Mouse (Mus musculus) MEL (cell line): ENCODE results near the gene Herpud1. TPM values are rescaled to one million over a fixed set of nuclear protein-coding genes. Genes with fewer than 3 reads are reported as not detected.

Experiments
- DNase-seq: peaks from one replicate; pipeline ENCODE4 v3.0.0; 2011; ENCODE audit warnings: low read depth, low spot score
- H3K27ac ChIP-seq: 2 replicates; pipeline ENCODE4 v1.5.1; 2012; ENCODE audit warnings: low read depth, mild to moderate bottlenecking, control low read depth, low read length, moderate library complexity; ENCODE audit not compliant: control insufficient read depth
- H3K27me3 ChIP-seq, 2 experiments: fragments of 150-350 bp in 1 of 2; sonication (generic) in 1 of 2; 2 replicates each; pipeline ENCODE4 v1.6.1; 2012; ENCODE audit warnings: low read length in 2 of 2, mild to moderate bottlenecking in 2 of 2, improper control_type of control experiment in 1 of 2, moderate library complexity in 1 of 2; ENCODE audit not compliant: insufficient read depth in 2 of 2, control insufficient read depth in 1 of 2
- H3K36me3 ChIP-seq, 2 experiments: 2 replicates each; pipeline ENCODE4 v1.6.1; 2012 to 2014; ENCODE audit warnings: low read length in 2 of 2, improper control_type of control experiment in 1 of 2, inconsistent platforms in 1 of 2, mild to moderate bottlenecking in 1 of 2; ENCODE audit not compliant: insufficient read depth in 2 of 2, control insufficient read depth in 1 of 2
- H3K4me1 ChIP-seq, 2 experiments: fragments of 150-350 bp in 1 of 2; sonication (generic) in 1 of 2; 2 replicates each; pipeline ENCODE4 v1.6.1; 2012; ENCODE audit warnings: low read length in 2 of 2, improper control_type of control experiment in 1 of 2, mild to moderate bottlenecking in 1 of 2; ENCODE audit not compliant: insufficient read depth in 2 of 2, control insufficient read depth in 1 of 2
- H3K4me3 ChIP-seq, 2 experiments: fragments of 150-350 bp in 1 of 2; sonication (generic) in 1 of 2; 2 replicates each; pipeline ENCODE4 v1.5.1; 2012; ENCODE audit warnings: low read depth in 2 of 2, low read length in 2 of 2, mild to moderate bottlenecking in 2 of 2, moderate library complexity in 2 of 2, control low read depth in 1 of 2, improper control_type of control experiment in 1 of 2; ENCODE audit not compliant: control insufficient read depth in 1 of 2, insufficient read depth in 1 of 2
- H3K79me2 ChIP-seq: 2 replicates; pipeline ENCODE4 v1.6.1; 2012; ENCODE audit warnings: mild to moderate bottlenecking, low read length, moderate library complexity; ENCODE audit not compliant: control insufficient read depth, poor library complexity, insufficient read depth
- H3K9ac ChIP-seq: 2 replicates; pipeline ENCODE4 v1.6.1; 2012; ENCODE audit warnings: low read depth, mild to moderate bottlenecking, control low read depth, low read length, moderate library complexity; ENCODE audit not compliant: control insufficient read depth, poor library complexity, severe bottlenecking
- H3K9me3 ChIP-seq: fragments of 150-350 bp; sonication (generic); replicated peaks from 2 replicates; pipeline ENCODE4 v1.6.1; 2012; ENCODE audit warnings: mild to moderate bottlenecking, low read length, improper control_type of control experiment, moderate library complexity; ENCODE audit not compliant: insufficient read depth
- BHLHE40 ChIP-seq: IDR thresholded peaks from 2 replicates; pipeline ENCODE4 v1.6.1; 2012; ENCODE audit warnings: low read depth, mild to moderate bottlenecking, inconsistent platforms, low read length, improper control_type of control experiment, borderline replicate concordance
- CHD2 ChIP-seq: IDR thresholded peaks from 2 replicates; pipeline ENCODE4 v1.6.1; 2011; ENCODE audit warnings: low read length, improper control_type of control experiment
- CTCF ChIP-seq, 3 experiments: IDR thresholded peaks in 2 of 3; conservative IDR thresholded peaks in 1 of 3; 2 replicates each; pipeline ENCODE4 v1.5.1; 2011 to 2012; ENCODE audit warnings: low read length in 3 of 3, low read depth in 2 of 3, mild to moderate bottlenecking in 2 of 3, improper control_type of control experiment in 1 of 3, inconsistent platforms in 1 of 3, mixed read lengths in 1 of 3, moderate library complexity in 1 of 3; ENCODE audit not compliant: control insufficient read depth in 1 of 3, insufficient read depth in 1 of 3, poor library complexity in 1 of 3, severe bottlenecking in 1 of 3
- E2F4 ChIP-seq: IDR thresholded peaks from 2 replicates; pipeline ENCODE4 v1.6.1; 2011; ENCODE audit warnings: low read depth, low read length, improper control_type of control experiment, borderline replicate concordance
- ELF1 ChIP-seq: IDR thresholded peaks from 2 replicates; pipeline ENCODE4 v1.6.1; 2014; ENCODE audit warnings: low read depth, mild to moderate bottlenecking, inconsistent platforms, low read length, improper control_type of control experiment, moderate library complexity
- GABPA ChIP-seq: IDR thresholded peaks from 2 replicates; pipeline ENCODE4 v1.6.1; 2012; ENCODE audit warnings: low read depth, mild to moderate bottlenecking, inconsistent platforms, low read length, improper control_type of control experiment, moderate library complexity
- KAT2A ChIP-seq: conservative IDR thresholded peaks from 2 replicates; pipeline ENCODE4 v1.6.1; 2012; ENCODE audit warnings: low read depth, low read length, improper control_type of control experiment, inconsistent platforms
- MXI1 ChIP-seq: IDR thresholded peaks from 2 replicates; pipeline ENCODE4 v1.6.1; 2011; ENCODE audit warnings: mild to moderate bottlenecking, low read depth, low read length, improper control_type of control experiment
- MYC ChIP-seq: IDR thresholded peaks from 2 replicates; pipeline ENCODE4 v1.6.1; 2011; ENCODE audit warnings: low read depth, mild to moderate bottlenecking, low read length, improper control_type of control experiment, moderate library complexity
- NRF1 ChIP-seq: IDR thresholded peaks from 2 replicates; pipeline ENCODE4 v1.6.1; 2014; ENCODE audit warnings: low read depth, mild to moderate bottlenecking, inconsistent platforms, low read length, improper control_type of control experiment, moderate library complexity; ENCODE audit not compliant: poor library complexity, insufficient read depth, severe bottlenecking
- POLR2AphosphoS2 ChIP-seq: IDR thresholded peaks from 2 replicates; pipeline ENCODE4 v1.6.1; 2011; ENCODE audit warnings: low read length, improper control_type of control experiment
- POLR2AphosphoS5 ChIP-seq: IDR thresholded peaks from 2 replicates; pipeline ENCODE4 v1.6.1; 2012; ENCODE audit warnings: low read depth, borderline replicate concordance, mild to moderate bottlenecking, inconsistent platforms, low read length, moderate library complexity, mixed read lengths
- RAD21 ChIP-seq: IDR thresholded peaks from 2 replicates; pipeline ENCODE4 v1.6.1; 2011; ENCODE audit warnings: mild to moderate bottlenecking, low read depth, low read length, improper control_type of control experiment
- SIN3A ChIP-seq: IDR thresholded peaks from 2 replicates; pipeline ENCODE4 v1.6.1; 2012; ENCODE audit warnings: low read length, improper control_type of control experiment, inconsistent platforms
- TAL1 ChIP-seq: IDR thresholded peaks from 2 replicates; pipeline ENCODE4 v1.6.1; 2012; ENCODE audit warnings: mild to moderate bottlenecking, inconsistent platforms, low read length, moderate library complexity, mixed read lengths
- UBTF ChIP-seq: IDR thresholded peaks from 2 replicates; pipeline ENCODE4 v1.6.1; 2012; ENCODE audit warnings: low read depth, mild to moderate bottlenecking, inconsistent platforms, low read length, improper control_type of control experiment, moderate library complexity, borderline replicate concordance; ENCODE audit not compliant: insufficient read depth
- USF1 ChIP-seq: IDR thresholded peaks from 2 replicates; pipeline ENCODE4 v1.6.1; 2014; ENCODE audit warnings: low read depth, mild to moderate bottlenecking, inconsistent platforms, low read length, improper control_type of control experiment, moderate library complexity
- USF2 ChIP-seq, 2 experiments: IDR thresholded peaks; 2 replicates each; pipeline ENCODE4 v1.6.1; 2011 to 2012; ENCODE audit warnings: improper control_type of control experiment in 2 of 2, low read length in 2 of 2, borderline replicate concordance in 1 of 2, inconsistent platforms in 1 of 2, low read depth in 1 of 2, mild to moderate bottlenecking in 1 of 2; ENCODE audit not compliant: insufficient read depth in 1 of 2
- ZKSCAN1 ChIP-seq: IDR thresholded peaks from 2 replicates; pipeline ENCODE4 v1.6.1; 2012; ENCODE audit warnings: low read depth, mild to moderate bottlenecking, inconsistent platforms, low read length, improper control_type of control experiment, moderate library complexity
- ZMIZ1 ChIP-seq: IDR thresholded peaks from 2 replicates; pipeline ENCODE4 v1.6.1; 2012; ENCODE audit warnings: low read depth, mild to moderate bottlenecking, inconsistent platforms, low read length, improper control_type of control experiment, moderate library complexity
- ZNF384 ChIP-seq: IDR thresholded peaks from 2 replicates; pipeline ENCODE4 v1.6.1; 2012; ENCODE audit warnings: low read depth, mild to moderate bottlenecking, inconsistent platforms, low read length, improper control_type of control experiment
- polyA plus RNA-seq, 2 experiments: library from polyadenylated mRNA; stranded (reverse) in 1 of 2; unstranded in 1 of 2; fragments of >175 nt in 1 of 2; fragments of >200 nt in 1 of 2; gene quantifications; 2 replicates each; pipeline versions ENCODE4 v1.2.1 to v1.2.4; 2012; ENCODE audit warnings: low replicate concordance in 2 of 2, low read depth in 1 of 2; ENCODE audit not compliant: insufficient read length in 2 of 2, insufficient read depth in 1 of 2, missing spikeins in 1 of 2
- total RNA-seq: library from RNA; depleted of rRNA; stranded (reverse); fragments of 300-350 nt; gene quantifications from 2 replicates; pipeline ENCODE4 v1.2.3, GENCODE M21; 2012

Herpud1 gene
- total and polyA plus RNA-seq, 3 experiments = 66.1 to 66.9 TPM; not detected in 1

GRCm38 (mm10) chr8:94377031-94377430 is 9.2 kb upstream of the Herpud1 start:
- Histone ChIP-seq H3K27ac (no peak overlapping the region), H3K27me3 (no peaks in the 10 kb centered on the region), H3K79me2 (no peaks in the 10 kb centered on the region), H3K9me3 (no peaks in the 10 kb centered on the region), H3K36me3 (peaks cover 0 to 14% of the 10 kb centered on the region in 2 experiments; a peak in 2 of 4 replicates), H3K4me3 (no peak overlapping the region), H3K4me1 (peaks cover 3 to 18% of the 10 kb centered on the region in 2 experiments; a peak in 3 of 4 replicates), H3K9ac (no peak overlapping the region)
- TF ChIP-seq UBTF (no peak), RAD21 (no peak), TAL1 (no peak), NRF1 (no peak), SIN3A (no peak), ELF1 (no peak), ZNF384 (no peak), POLR2AphosphoS5 (no peak), KAT2A (no peak), USF2 (IDR thresholded peaks at IDR 0.05; ENCODE audit: borderline replicate concordance in 1 of 2, insufficient read depth in 1 of 2, low read depth in 1 of 2, low read length in 2 of 2) (no peak), CTCF (IDR thresholded peaks at IDR 0.05 in 2 of 3, conservative IDR thresholded peaks at IDR 0.05 in 1 of 3; ENCODE audit: control insufficient read depth in 1 of 3, insufficient read depth in 1 of 3, low read depth in 2 of 3, low read length in 3 of 3, poor library complexity in 1 of 3, severe bottlenecking in 1 of 3) (no peak)
- DNase-seq = no peak

DNA sequence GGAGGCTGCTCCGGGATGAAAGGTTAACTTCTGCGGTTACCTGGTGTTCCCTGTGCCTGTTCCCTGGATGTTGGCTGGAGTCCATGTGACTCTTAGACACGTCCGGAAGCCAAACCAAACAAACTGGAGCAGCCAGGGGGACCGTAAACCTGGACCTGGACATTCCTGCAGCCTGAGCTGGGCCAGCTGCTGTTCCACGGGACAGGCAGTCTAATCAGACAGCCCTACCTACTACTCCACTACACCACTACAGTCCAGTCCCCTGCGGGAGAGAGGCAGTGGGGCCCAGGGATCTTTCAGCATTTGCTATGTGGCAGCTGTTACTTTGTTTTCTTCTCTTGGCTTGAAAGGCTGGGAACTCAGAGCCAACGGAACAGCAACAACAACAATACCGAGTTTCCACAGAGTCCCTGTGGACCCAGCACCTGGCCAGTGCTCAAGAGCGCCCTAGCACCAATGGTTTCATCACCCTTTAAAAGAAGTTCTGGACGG is 8.5 kb upstream of the Herpud1 start:
- H3K9ac ChIP-seq = no peak overlapping the region
- H3K79me2 ChIP-seq = no peaks in the 10 kb centered on the region
- peaks cover 3 to 15% of the 10 kb centered on the region in 2 experiments; a peak in 3 of 4 replicates for H3K4me1 ChIP-seq
- H3K4me3 ChIP-seq = no peak overlapping the region
- TF ChIP-seq MXI1 = no peak
- no peak for TF ChIP-seq E2F4
- no peak for TF ChIP-seq BHLHE40
- no peak for TF ChIP-seq USF1
- TF ChIP-seq ZKSCAN1 = no peak
- no peak for TF ChIP-seq GABPA
- no peak for TF ChIP-seq ZMIZ1
- no peak for TF ChIP-seq POLR2AphosphoS2
- no peak for TF ChIP-seq CHD2
- TF ChIP-seq MYC = no peak
- no peaks in the 10 kb centered on the region for H3K27me3 ChIP-seq
- no peaks in the 10 kb centered on the region for H3K9me3 ChIP-seq
- H3K36me3 ChIP-seq = peaks cover 0 to 14% of the 10 kb centered on the region in 2 experiments; a peak in 2 of 4 replicates
- H3K27ac ChIP-seq = no peak overlapping the region
- DNase-seq = no peak
